Mouse (Mus musculus) midbrain, embryonic 15.5 days (tissue): ENCODE results near the gene Ntm. TPM values are rescaled to one million over a fixed set of nuclear protein-coding genes. Genes with fewer than 3 reads are reported as not detected.

ENCODE experiments used
- ATAC-seq: fragments of 200-750 bp; cut with Nextera tagmentation; replicated peaks from 2 replicates; pipeline ENCODE4 v1.8.0; 2017; ENCODE audit warnings: moderate TSS enrichment
- H3K27ac ChIP-seq: fragments of 300-500 bp; sonication (generic); 2 replicates; pipeline ENCODE4 v1.5.1; 2015; ENCODE audit warnings: mild to moderate bottlenecking, inconsistent platforms
- H3K27me3 ChIP-seq: fragments of 300-500 bp; sonication (generic); replicated peaks from 2 replicates; pipeline ENCODE4 v1.6.1; 2015; ENCODE audit warnings: inconsistent platforms
- H3K36me3 ChIP-seq: fragments of 300-500 bp; sonication (generic); replicated peaks from 2 replicates; pipeline ENCODE4 v1.6.1; 2015; ENCODE audit warnings: inconsistent platforms
- H3K4me1 ChIP-seq: fragments of 300-500 bp; sonication (generic); 2 replicates; pipeline ENCODE4 v1.6.1; 2015; ENCODE audit warnings: inconsistent platforms
- H3K4me2 ChIP-seq: fragments of 300-500 bp; sonication (generic); 2 replicates; pipeline ENCODE4 v1.6.1; 2015; ENCODE audit warnings: inconsistent platforms, mild to moderate bottlenecking, moderate library complexity
- H3K4me3 ChIP-seq: fragments of 300-500 bp; sonication (generic); 2 replicates; pipeline ENCODE4 v1.5.1; 2015; ENCODE audit warnings: mild to moderate bottlenecking, inconsistent platforms
- H3K9ac ChIP-seq: fragments of 300-500 bp; sonication (generic); 2 replicates; pipeline ENCODE4 v1.6.1; 2015; ENCODE audit warnings: mild to moderate bottlenecking, inconsistent platforms
- H3K9me3 ChIP-seq: fragments of 300-500 bp; sonication (generic); 2 replicates; pipeline ENCODE4 v1.6.1; 2016; ENCODE audit warnings: inconsistent platforms
- WGBS: fragments of 180-500 bp; shearing (Covaris S2); methylation state at CpG from one replicate; pipeline ENCODE4 v1.1.7; 2015; ENCODE audit warnings: mixed read lengths; 5-methylcytosine and 5-hydroxymethylcytosine counted together
- polyA plus RNA-seq: library from polyadenylated mRNA; unstranded; fragments of >200 nt; fragmentation: Nextera tagmentation; extraction: Ambion mirVana; gene quantifications from 2 replicates; pipeline ENCODE4 v1.2.1, GENCODE M21; 2015

Gene Ntm
- polyA plus RNA-seq, 1 experiment from 2014 or later, result 246 TPM

- WGBS, result 89% methylated on average over 2 of the region's 2 CpGs
- H3K9me3 ChIP-seq, result no peaks in the 10 kb centered on the region
- ATAC-seq, result no peak
- H3K27ac ChIP-seq, result no peak overlapping the region
- no peak overlapping the region for H3K4me2 ChIP-seq
- no peaks in the 10 kb centered on the region for H3K27me3 ChIP-seq
- H3K4me3 ChIP-seq, result no peak overlapping the region
- no peak overlapping the region for H3K9ac ChIP-seq
- H3K4me1 ChIP-seq, result peaks cover 17% of the 10 kb centered on the region
- H3K36me3 ChIP-seq, result no peaks in the 10 kb centered on the region
Observed at GRCm38 (mm10) chr9:29244006-29244405, 718.9 kb downstream of the Ntm start.

DNA sequence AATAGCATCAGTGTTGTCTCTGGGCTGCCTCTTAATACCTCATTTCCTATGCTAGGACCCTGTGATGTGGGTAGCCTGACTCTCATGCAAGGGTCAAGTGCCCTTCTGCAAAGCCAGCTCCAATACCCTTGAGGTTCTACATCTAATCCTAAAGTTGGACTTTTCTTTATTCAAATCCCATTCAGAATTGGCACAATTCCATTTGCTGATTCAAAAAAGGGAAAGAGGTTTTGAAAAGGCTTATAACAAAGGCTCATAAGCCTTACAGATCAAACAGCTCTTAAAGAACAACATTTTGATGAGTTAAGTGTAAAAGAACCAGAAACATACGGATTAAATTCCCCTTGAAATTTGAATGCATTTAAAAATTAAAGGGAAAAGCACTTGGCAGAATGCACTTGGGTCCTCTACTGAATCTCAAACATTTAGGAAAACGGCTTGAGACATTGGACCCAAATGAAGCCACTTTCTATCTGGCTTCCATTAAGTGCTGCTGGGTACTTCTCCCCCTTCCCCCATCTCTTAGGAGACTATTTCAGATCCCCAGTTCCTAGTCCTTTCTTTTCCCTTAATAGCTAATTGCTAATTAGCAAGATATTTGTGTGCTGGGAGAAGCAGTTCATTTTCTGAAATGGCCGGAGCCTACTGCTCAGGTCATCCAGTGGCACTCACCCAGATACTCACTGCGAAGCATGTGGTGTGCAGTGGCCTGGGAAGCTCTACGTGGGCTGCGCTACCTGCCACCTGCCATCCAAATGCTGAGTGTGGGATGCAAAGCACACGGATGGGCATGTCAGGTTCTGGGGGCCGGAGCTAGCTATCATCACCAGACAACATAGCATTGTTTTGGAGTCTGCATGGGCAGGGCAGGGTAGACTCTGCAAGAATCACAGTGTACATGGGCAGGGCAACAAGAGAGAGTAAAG lies 720.2 kb downstream of the Ntm start:
- Histone ChIP-seq H3K9me3 (no peaks in the 10 kb centered on the region), H3K27me3 (no peaks in the 10 kb centered on the region), H3K27ac (0 out of 2 replicates have a peak overlapping the region, but pooled peaks have one; percentile 5), H3K4me2 (no peak overlapping the region), H3K36me3 (no peaks in the 10 kb centered on the region), H3K4me3 (no peak overlapping the region), H3K4me1 (peaks cover 14% of the 10 kb centered on the region), H3K9ac (no peak overlapping the region)
- no peak; the same call in 1 of the 2 replicates for ATAC-seq
- WGBS, result 63% methylated on average over 8 of the region's 8 CpGs

- no peak for ATAC-seq
- Histone ChIP-seq H3K4me1 (peaks cover 12% of the 10 kb centered on the region; the same call in 1 of the 2 replicates), H3K4me3 (no peak overlapping the region), H3K36me3 (no peaks in the 10 kb centered on the region), H3K27ac (no peak overlapping the region), H3K9me3 (no peaks in the 10 kb centered on the region), H3K9ac (no peak overlapping the region), H3K4me2 (no peak overlapping the region), H3K27me3 (no peaks in the 10 kb centered on the region)
- whole genome bisulfite sequencing, result 75% methylated on average over 2 of the region's 2 CpGs
Observed at GRCm38 (mm10) chr9:29240797-29241196, 722.1 kb downstream of the Ntm start.

GRCm38 (mm10) chr9:29238973-29239372 lies 724.0 kb downstream of the Ntm start:
- H3K9me3 ChIP-seq, result no peaks in the 10 kb centered on the region
- WGBS, result 87% methylated on average over 3 of the region's 3 CpGs
- no peak overlapping the region for H3K27ac ChIP-seq
- H3K27me3 ChIP-seq, result no peaks in the 10 kb centered on the region
- H3K4me3 ChIP-seq, result no peak overlapping the region
- H3K4me1 ChIP-seq, result peaks cover 12% of the 10 kb centered on the region; the same call in 1 of the 2 replicates
- H3K9ac ChIP-seq, result no peak overlapping the region
- no peak for ATAC-seq
- H3K36me3 ChIP-seq, result no peaks in the 10 kb centered on the region
- H3K4me2 ChIP-seq, result no peak overlapping the region

GRCm38 (mm10) chr9:29236752-29237151 lies 726.2 kb downstream of the Ntm start:
- Histone ChIP-seq H3K9me3 (no peaks in the 10 kb centered on the region), H3K9ac (no peak overlapping the region), H3K4me3 (no peak overlapping the region), H3K36me3 (no peaks in the 10 kb centered on the region), H3K27ac (no peak overlapping the region), H3K27me3 (no peaks in the 10 kb centered on the region), H3K4me2 (no peak overlapping the region), H3K4me1 (peaks cover 8% of the 10 kb centered on the region; the same call in 1 of the 2 replicates)
- WGBS, result 90% methylated on average over 3 of the region's 3 CpGs
- no peak for ATAC-seq

DNA sequence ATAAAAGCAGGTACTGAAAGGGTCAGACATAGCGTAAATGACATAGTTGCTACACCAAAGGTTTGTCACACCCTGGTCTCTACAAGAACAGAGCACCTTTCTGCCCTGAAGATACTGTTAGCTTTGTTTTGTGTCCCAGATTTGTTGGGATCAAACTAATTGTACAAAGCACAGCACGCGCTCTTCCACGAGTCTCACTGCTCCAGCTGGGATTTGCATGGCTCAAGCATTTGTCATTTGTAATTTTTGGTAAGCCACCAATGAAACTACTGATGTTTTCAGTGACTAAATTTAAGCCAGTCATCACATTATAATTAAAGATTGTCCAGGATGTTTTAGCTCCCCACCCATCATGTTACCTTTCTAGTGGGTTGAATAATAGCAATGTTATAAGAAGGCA lies 735.2 kb downstream of the Ntm start:
- ATAC-seq, result no peak
- WGBS, result 85% methylated on average over 4 of the region's 4 CpGs
- H3K4me3 ChIP-seq, result no peak overlapping the region

GRCm38 (mm10) chr9:29222915-29223545 lies 739.9 kb downstream of the Ntm start:
- H3K27ac ChIP-seq, result no peak overlapping the region
- H3K4me1 ChIP-seq, result peaks cover 14% of the 10 kb centered on the region
- H3K9ac ChIP-seq, result no peak overlapping the region
- no peak overlapping the region for H3K4me2 ChIP-seq
- H3K9me3 ChIP-seq, result no peaks in the 10 kb centered on the region
- ATAC-seq, result no peak
- WGBS, result 51% methylated on average over 10 of the region's 10 CpGs
- H3K4me3 ChIP-seq, result no peak overlapping the region
- H3K36me3 ChIP-seq, result no peaks in the 10 kb centered on the region
- no peaks in the 10 kb centered on the region for H3K27me3 ChIP-seq

More for the DNA sequence above, 735.2 kb downstream of the Ntm start:
- Histone ChIP-seq H3K9me3 (no peaks in the 10 kb centered on the region), H3K36me3 (no peaks in the 10 kb centered on the region), H3K27ac (no peak overlapping the region), H3K4me1 (peaks cover 7% of the 10 kb centered on the region), H3K9ac (no peak overlapping the region), H3K4me2 (no peak overlapping the region), H3K27me3 (no peaks in the 10 kb centered on the region)

- Histone ChIP-seq H3K36me3 (no peaks in the 10 kb centered on the region), H3K27me3 (no peaks in the 10 kb centered on the region), H3K27ac (no peak overlapping the region), H3K4me1 (peaks cover 14% of the 10 kb centered on the region), H3K9me3 (no peaks in the 10 kb centered on the region), H3K4me3 (no peak overlapping the region), H3K9ac (no peak overlapping the region), H3K4me2 (no peak overlapping the region)
- 37% methylated on average over 5 of the region's 5 CpGs for WGBS
- ATAC-seq, result no peak
Observed at GRCm38 (mm10) chr9:29220941-29221615, 741.9 kb downstream of the Ntm start.

GRCm38 (mm10) chr9:29220493-29220892 lies 742.4 kb downstream of the Ntm start:
- Histone ChIP-seq H3K27ac (no peak overlapping the region), H3K4me2 (no peak overlapping the region), H3K9ac (no peak overlapping the region), H3K36me3 (no peaks in the 10 kb centered on the region), H3K9me3 (no peaks in the 10 kb centered on the region), H3K4me3 (no peak overlapping the region), H3K4me1 (peaks cover 14% of the 10 kb centered on the region), H3K27me3 (no peaks in the 10 kb centered on the region)
- 0 out of 2 replicates have a peak, but pooled peaks have one; percentile 62 for ATAC-seq
- 31% methylated on average over 11 of the region's 11 CpGs for WGBS

DNA sequence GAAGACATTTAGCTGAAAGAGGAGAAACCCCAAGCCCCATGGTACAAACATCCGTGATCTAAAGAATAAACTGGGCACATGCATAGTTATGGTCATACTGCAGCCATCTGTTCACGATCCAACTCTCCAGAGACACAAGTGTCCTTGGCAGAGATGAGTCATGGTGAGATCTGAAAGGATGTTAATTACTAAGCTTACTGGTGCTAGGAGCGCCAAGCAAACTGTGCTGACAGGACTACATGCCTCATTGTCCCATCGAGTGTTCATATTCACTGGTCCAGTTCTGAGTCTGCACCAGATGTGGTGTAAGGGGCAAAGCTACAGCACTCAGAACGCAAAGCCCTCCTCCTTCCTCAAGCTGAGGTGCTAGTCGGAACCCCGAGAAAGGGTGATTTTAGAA lies 745.0 kb downstream of the Ntm start:
- Histone ChIP-seq H3K27me3 (no peaks in the 10 kb centered on the region), H3K36me3 (no peaks in the 10 kb centered on the region), H3K27ac (no peak overlapping the region), H3K4me3 (no peak overlapping the region), H3K4me2 (no peak overlapping the region), H3K9ac (no peak overlapping the region), H3K4me1 (peaks cover 12% of the 10 kb centered on the region), H3K9me3 (no peaks in the 10 kb centered on the region)
- WGBS, result 70% methylated on average over 7 of the region's 7 CpGs
- ATAC-seq, result no peak

DNA sequence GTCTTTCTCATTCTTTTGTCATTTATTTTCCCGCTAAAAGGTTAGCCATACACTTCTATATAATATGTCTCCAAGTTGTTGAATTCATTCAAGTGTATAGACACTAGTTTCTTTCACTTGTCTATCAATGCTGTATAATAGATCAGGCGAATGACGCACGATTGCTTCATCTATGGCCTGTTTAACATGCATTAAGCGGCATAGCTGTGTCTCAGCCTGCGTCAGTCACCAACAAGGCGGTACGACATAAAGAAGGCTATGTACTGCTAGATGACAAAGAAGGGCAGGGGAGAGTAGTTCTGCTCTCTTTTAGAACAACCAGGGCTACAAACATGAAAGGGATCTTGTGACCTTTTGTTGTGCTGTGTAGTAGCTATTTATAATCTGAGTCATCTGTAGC lies 746.4 kb downstream of the Ntm start:
- no peaks in the 10 kb centered on the region for H3K9me3 ChIP-seq
- H3K4me3 ChIP-seq, result no peak overlapping the region
- no peak for ATAC-seq

GRCm38 (mm10) chr9:29215796-29216195 lies 747.1 kb downstream of the Ntm start:
- Histone ChIP-seq H3K36me3 (no peaks in the 10 kb centered on the region), H3K4me1 (peaks cover 4% of the 10 kb centered on the region; the same call in 1 of the 2 replicates), H3K4me2 (no peak overlapping the region), H3K9me3 (no peaks in the 10 kb centered on the region), H3K27me3 (no peaks in the 10 kb centered on the region), H3K4me3 (no peak overlapping the region), H3K27ac (no peak overlapping the region), H3K9ac (no peak overlapping the region)
- WGBS, result 95% methylated on average over 2 of the region's 2 CpGs
- no peak for ATAC-seq

More for the DNA sequence above, 746.4 kb downstream of the Ntm start:
- Histone ChIP-seq H3K4me1 (peaks cover 11% of the 10 kb centered on the region; the same call in 1 of the 2 replicates), H3K27ac (no peak overlapping the region), H3K9ac (no peak overlapping the region), H3K4me2 (no peak overlapping the region), H3K27me3 (no peaks in the 10 kb centered on the region), H3K36me3 (no peaks in the 10 kb centered on the region)
- 40% methylated on average over 8 of the region's 8 CpGs for WGBS
